Mouse (Mus musculus) testis, postnatal 14 days (tissue): Measurements from ENCODE around the gene Syt17.
"Not testable (repeated sequence)": the region's sequence is repeated elsewhere in the genome, so short reads cannot be mapped to it uniquely, and the experiment has no call there.

ENCODE experiments used
- DNase-seq: peaks from one replicate; pipeline ENCODE4 v3.0.0; 2021; ENCODE audit warnings: low spot score

Syt17 gene

GRCm38 (mm10) chr7:118380056-118380455 is 68.0 kb downstream of the Syt17 start:
- DNase-seq = no peak

GRCm38 (mm10) chr7:118376590-118376989 is 71.4 kb downstream of the Syt17 start:
- DNase-seq = no peak

DNA sequence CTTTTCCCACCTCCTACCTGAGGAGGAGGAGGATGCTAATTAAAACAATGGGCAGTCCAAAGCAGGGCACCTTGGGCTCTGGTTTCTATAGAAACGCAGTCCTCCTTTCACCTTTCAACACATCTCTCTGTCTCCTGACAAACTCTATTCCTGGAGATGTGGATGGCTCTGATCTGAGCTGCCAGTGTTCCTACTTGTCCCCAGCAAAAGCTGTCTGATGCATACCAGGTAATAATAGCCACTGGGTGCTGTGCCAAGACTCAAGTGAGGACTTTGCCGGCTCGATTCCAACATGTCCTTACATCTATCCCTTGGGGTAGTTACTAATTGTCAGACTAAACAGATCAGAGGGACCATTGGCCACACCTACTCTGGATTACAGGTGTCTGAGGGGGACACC is 72.7 kb downstream of the Syt17 start:
- DNase-seq = no peak

DNA sequence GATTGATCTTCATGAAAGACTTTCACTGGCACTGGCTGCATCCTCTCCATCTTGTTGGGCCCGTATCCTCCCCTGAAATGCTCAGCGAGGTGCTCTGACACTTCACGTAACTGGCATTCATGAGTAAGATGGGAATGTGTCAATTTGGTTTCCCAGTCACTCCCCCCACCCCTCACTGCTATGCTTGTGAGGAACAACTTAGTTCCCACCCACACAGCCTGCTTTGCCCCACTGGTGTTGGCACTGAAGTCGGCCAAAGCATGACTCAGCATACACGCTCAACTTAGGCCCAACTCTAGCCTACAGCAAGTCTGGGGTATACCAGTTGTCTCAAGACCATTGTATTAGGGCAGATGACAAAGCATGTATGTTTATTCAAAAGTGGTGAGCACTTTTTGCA is 76.7 kb downstream of the Syt17 start:
- DNase-seq = no peak

DNA sequence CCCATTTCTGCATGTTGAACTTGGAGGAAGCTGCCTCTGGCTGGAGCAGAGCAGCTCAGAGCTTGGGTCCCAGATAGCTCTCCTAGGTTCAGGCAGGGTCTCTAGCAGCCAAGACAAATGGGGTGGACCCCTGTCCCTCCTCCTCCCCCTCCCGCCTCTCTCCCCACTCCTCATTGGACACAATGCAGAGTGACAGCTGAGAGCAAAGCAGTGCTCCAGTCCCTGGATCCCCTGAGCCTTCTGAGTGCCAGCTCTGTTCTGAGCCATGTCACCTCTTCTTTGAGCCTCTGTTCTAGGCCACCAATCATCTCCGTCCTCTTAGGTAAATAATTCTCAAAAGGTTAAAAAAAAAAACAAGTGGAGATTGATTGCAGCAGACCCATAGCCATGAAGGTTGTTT is 78.3 kb downstream of the Syt17 start:
- DNase-seq = no peak

DNA sequence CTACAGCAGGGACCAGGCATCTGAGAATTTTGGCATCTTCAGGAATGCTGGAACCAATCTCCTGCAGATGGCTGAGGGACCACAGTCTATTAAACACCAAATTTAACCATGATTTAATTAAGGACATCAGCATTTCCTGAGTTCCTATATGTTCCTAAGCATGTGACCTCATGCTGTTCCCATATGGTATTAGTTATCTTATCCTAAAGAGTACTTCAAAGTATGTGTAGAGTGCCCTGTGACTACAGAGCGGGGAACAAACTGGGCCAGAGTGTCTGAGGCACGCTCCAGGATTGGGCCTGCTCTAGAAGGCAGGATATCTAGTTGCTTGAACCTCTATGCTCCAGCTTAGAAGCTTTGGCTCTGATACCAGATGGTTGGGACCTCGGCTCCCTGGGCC is 82.1 kb downstream of the Syt17 start:
- no peak for DNase-seq

DNA sequence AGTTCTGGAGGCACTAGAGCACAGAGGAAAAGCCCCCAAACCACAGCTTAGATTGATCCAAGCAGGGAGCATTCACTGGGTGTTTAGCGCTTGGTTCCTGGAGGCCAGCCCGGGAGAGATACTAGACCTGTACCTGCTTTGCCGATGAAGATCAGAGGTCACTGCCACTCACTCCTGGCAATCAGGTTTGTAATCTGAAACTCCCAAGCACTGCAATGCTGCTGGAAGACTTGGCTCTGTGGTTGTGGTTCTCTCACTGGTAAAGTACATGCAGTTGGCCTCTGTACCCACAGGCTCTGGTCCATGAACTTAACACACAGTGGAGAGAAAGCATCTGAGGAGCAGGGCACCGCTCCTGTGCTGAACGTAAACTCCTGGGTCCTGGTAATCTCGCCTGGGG is 82.8 kb downstream of the Syt17 start:
- no peak for DNase-seq

DNA sequence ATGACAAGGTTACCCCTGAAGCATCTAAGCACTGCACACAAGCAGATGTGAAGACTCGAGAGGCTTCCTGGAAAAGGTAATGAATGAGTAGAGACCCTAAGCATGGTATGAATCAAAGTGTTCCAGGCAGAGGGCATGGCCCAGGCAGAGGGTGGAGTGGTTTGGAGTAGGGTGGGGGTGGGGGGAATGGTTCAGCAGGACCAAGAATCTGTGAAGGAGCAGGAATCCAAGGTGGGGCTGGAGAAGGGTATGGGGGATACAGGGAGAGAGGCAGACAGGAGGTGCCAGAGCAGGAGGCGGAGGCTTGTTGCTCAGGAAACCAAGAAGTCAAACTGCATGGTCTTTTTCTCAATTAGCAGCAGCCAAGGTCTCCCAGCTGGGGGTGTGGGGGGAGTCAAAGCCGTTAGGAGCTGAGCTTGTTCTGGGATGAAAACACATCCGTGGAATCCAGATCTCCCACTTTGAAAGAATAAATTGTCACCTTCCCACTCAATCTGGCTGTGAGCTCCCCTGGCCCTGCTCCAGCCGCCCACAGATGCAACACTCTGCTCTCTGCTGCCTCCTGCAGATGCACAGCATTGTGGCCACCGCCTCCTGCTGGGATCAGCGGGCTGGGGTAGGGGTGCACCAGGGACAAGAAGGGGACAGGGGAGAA is 83.5 kb downstream of the Syt17 start:
- no peak for DNase-seq

DNA sequence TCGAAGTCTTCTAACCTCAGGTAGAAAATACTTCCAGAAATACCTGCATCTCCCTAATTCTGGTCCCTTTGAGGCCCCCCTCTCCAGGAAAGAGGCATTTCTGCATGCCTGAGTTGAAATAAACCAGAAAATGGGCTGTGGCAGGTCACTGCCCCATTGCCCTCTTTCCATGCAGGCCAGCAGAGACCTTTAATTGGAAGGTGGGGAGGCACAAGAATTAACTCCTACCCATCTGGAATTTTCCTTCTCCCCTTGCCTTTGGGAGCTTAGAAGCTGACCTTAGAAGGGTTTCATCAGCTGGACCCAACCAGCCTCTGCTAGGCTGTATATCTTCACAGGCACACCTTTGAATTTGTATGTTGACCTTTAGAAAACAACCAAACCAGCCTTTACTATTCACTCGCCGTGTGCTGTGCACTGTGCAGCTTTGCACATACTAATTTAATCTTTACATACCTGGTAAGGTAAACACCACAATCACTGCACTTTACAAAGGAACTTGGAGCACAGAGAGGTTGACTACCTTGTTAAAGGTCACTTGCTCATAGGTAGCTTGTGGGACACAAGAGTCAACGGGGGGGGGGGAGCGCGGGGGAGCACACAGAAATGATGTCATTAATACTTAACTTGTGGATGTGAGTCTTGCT is 84.3 kb downstream of the Syt17 start:
- DNase-seq = no peak

DNA sequence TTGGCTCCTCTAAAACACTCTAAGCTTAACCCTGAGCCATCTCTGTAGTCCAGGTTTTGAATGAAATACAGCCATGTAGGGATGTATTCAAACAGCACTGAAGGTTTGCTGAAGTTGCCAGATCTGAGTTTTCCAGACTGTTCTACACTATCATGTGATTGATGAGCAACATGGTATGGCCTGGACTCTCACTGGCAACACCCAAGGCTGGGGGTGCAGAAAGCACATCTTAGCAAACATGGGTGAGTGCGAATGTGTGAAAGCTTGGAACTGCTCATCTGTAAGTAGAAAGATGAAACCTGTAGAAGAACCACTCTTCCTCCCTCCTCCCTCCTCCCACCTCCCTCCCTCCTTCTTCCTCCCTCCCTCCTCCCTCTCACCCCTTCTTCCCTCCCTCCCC is 85.1 kb downstream of the Syt17 start:
- DNase-seq = no peak

DNA sequence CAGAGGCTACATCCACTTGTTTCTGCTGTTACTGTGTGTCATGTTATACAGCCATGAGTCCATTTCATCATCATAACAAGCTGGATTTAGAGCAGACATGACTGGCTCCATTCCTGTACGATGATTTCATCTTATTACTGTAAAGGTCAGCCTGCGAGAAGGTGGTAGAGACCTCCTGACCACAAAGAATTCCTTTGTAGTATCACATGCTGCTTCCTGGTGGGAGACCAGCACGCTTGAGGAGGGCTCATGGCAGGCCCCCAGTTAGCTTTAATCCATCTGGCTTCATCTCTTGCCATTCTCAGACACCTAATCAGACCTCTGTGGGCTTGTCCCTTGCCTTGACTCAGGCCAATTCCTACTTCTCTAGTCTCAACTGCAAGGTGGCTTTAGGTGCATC is 85.8 kb downstream of the Syt17 start:
- DNase-seq = no peak

DNA sequence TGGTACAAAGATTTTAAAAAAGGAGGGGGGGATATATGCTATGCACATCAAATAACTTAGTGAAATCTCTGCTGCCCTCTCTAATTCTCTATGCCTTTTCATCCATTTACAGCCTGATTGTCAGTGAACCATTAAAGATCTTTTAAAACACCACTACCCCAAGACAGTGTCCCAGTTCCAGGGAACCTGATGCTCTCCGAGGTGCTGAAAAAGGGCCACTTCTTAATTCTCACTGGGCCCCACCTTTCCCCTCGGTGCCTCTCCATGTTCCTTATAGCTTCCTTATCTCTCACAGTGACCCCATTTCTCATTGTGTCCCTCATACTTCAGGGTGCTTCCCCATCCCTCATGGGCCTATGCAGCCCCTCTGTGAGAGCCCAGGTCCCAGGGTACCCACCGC is 89.0 kb downstream of the Syt17 start:
- DNase-seq = no peak

- DNase-seq = not testable (repeated sequence)
Observed at GRCm38 (mm10) chr7:118356410-118357005, 91.5 kb downstream of the Syt17 start.

DNA sequence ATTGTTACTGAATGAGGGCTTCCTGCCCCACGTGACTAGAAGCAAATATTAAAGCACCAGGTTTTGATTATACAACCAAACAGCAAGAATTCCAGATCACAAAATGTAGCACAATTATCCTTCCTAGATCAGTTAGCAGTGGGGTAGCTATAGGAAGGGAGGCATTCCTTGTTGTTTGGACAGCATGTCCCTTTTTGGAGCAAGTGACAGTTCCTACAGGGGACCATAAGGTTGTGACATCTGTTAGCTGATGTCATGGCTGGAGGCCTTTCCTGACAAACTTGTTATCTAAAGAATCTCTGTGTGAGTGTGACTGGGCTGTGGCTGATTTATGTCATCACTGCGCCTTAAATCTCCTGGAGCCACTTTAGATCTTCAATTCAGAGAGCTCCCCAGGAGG is 97.2 kb downstream of the Syt17 start:
- DNase-seq = no peak

GRCm38 (mm10) chr7:118346943-118347342 is 101.1 kb downstream of the Syt17 start:
- no peak for DNase-seq

GRCm38 (mm10) chr7:118346432-118346831 is 101.6 kb downstream of the Syt17 start:
- DNase-seq = no peak

- no peak for DNase-seq
Observed at GRCm38 (mm10) chr7:118345396-118345795, 102.6 kb downstream of the Syt17 start.

GRCm38 (mm10) chr7:118344701-118345100 is 103.3 kb downstream of the Syt17 start:
- no peak for DNase-seq
